Comparison of ENCODE assay signal across 11 mouse cellular contexts in the genomic region with DNA sequence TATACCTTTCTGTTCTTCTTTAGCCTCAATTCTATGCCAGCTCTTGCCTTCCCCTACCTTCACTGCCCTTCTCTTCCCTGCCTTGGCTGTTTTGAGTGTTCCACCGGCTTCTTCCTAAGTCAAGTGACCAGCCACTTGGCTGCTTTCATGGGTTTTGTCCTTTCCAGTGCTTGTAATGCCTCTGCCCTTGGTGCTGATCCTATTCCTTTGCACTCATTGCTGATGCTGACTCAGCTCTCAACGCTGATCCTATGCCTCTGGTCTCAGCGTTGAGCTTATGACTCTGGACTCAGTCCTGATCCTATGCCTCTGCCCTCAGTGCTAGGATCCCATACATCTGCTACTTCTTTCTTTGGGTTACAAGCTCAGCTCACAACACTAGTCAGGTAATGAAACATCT.
"Had no signal": no experiment of that assay in that cellular context is flagged by ENCODE, and none has a peak within 500 bp of the region (broad histone marks: within the 10 kb centered on the region; RNA-seq: fewer than 3 reads in every experiment).

No protein-coding gene starts in this region.

- H3K36me3 ChIP-seq: liver, embryonic 13.5 days; midbrain, embryonic 10.5 days; neural tube, embryonic 12.5 days had no signal

- H3K27ac ChIP-seq: left cerebral cortex, adult 2 months; liver, embryonic 13.5 days; midbrain, embryonic 10.5 days; neural tube, embryonic 12.5 days; stomach, postnatal 0 days had no signal

- H3K9ac ChIP-seq: liver, embryonic 13.5 days; liver, postnatal 0 days; neural tube, embryonic 12.5 days had no signal

- H3K27me3 ChIP-seq: liver, embryonic 13.5 days; neural tube, embryonic 12.5 days had no signal

- DNase-seq: kidney, adult 9 months; kidney, postnatal 14 days; liver; liver, embryonic 13.5 days; liver, postnatal 0 days; midbrain, embryonic 14.5 days; thymus, postnatal 4 days had no signal

- H3K4me2 ChIP-seq: liver, embryonic 13.5 days; neural tube, embryonic 12.5 days had no signal

- ATAC-seq: liver, postnatal 0 days had no signal

- H3K9me3 ChIP-seq: liver, embryonic 13.5 days; midbrain, embryonic 10.5 days; neural tube, embryonic 12.5 days had no signal

- H3K4me3 ChIP-seq: left cerebral cortex, adult 2 months; liver, embryonic 13.5 days; midbrain, embryonic 10.5 days; neural tube, embryonic 12.5 days had no signal

- H3K4me1 ChIP-seq: liver, embryonic 13.5 days; midbrain, embryonic 10.5 days; neural tube, embryonic 12.5 days had no signal
